Mouse (Mus musculus): Measurements from ENCODE around the gene Oxa1l.

DNA sequence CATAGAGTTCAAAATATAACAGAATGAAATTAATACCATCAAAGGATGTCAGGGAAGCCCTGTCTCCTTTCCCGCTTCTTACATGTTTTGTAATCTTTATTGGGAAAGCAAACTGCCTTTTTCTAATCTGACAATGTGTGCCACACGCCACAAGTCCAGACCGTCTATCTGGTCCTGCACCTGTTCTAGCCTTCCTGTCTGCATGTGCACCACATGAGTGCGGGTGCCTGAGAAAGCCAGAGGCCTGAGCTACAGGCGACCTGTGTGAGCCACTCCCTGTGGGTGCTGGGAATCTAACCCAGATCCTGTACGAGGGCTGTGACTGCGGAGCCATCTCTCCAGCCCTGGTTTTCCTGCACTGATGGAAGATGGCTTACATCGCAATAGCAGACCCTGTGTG is 23.8 kb downstream of the Oxa1l start:
- no peak for TF ChIP-seq CHD2 (IDR thresholded peaks at IDR 0.05; ENCODE audit: low read length)
- TF ChIP-seq ELF1 (IDR thresholded peaks at IDR 0.05; ENCODE audit: low read depth, low read length) = no peak
- TF ChIP-seq POLR2AphosphoS2 (IDR thresholded peaks at IDR 0.05; ENCODE audit: low read length) = no peak
- TF ChIP-seq CTCF (IDR thresholded peaks at IDR 0.05 in 2 of 3, conservative IDR thresholded peaks at IDR 0.05 in 1 of 3; ENCODE audit: control insufficient read depth in 1 of 3, insufficient read depth in 1 of 3, low read depth in 2 of 3, low read length in 3 of 3, poor library complexity in 1 of 3, severe bottlenecking in 1 of 3) = no peak
- TF ChIP-seq USF1 (IDR thresholded peaks at IDR 0.05; ENCODE audit: low read depth, low read length) = no peak
- TF ChIP-seq RAD21 (IDR thresholded peaks at IDR 0.05; ENCODE audit: low read depth, low read length) = no peak
- TF ChIP-seq MYC (IDR thresholded peaks at IDR 0.05; ENCODE audit: low read depth, low read length) = no peak
- TF ChIP-seq MAZ (IDR thresholded peaks at IDR 0.05; ENCODE audit: low read depth, low read length) = no peak
